Mouse (Mus musculus) ES-E14 (cell line): ENCODE data around the gene Smad3.

Experiments used
- CHD2 ChIP-seq: IDR thresholded peaks from 2 replicates; pipeline ENCODE4 v1.6.1; 2014; ENCODE audit warnings: mild to moderate bottlenecking, low read depth, low read length, inconsistent platforms
- MAFK ChIP-seq: IDR thresholded peaks from 2 replicates; pipeline ENCODE4 v1.6.1; 2014; ENCODE audit warnings: mild to moderate bottlenecking, low read depth, low read length, inconsistent platforms; ENCODE audit not compliant: insufficient read depth
- ZNF384 ChIP-seq: IDR thresholded peaks from 2 replicates; pipeline ENCODE4 v1.6.1; 2012; ENCODE audit warnings: low read depth, low read length, inconsistent platforms

GRCm38 (mm10) chr9:63658436-63658835, 99.4 kb downstream of the Smad3 start:
- no peak for TF ChIP-seq MAFK
- no peak for TF ChIP-seq CHD2
- no peak for TF ChIP-seq ZNF384
